Mouse (Mus musculus) lung, postnatal 0 days (tissue): ENCODE results near the gene Actn4. TPM values are rescaled to one million over a fixed set of nuclear protein-coding genes. Genes with fewer than 3 reads are reported as not detected.
A peak's percentile ranks its signal among the peaks of the same experiment; 100 is the strongest.

Experiments used
- ATAC-seq: fragments of 200-750 bp; cut with Nextera tagmentation; 2 replicates; pipeline ENCODE4 v1.8.0; 2017; ENCODE audit warnings: moderate library complexity
- DNase-seq: peaks from one replicate; pipeline ENCODE4 v3.0.0-alpha.2; 2016; ENCODE audit warnings: low spot score
- H3K27ac ChIP-seq: fragments of 300-500 bp; sonication (generic); 2 replicates; pipeline ENCODE4 v1.5.1; 2014; ENCODE audit warnings: antibody characterized with exemption, mild to moderate bottlenecking, low read length, mixed read lengths
- H3K27me3 ChIP-seq: fragments of 300-500 bp; sonication (generic); replicated peaks from 2 replicates; pipeline ENCODE4 v1.6.1; 2014; ENCODE audit warnings: low read length, mixed read lengths; ENCODE audit not compliant: insufficient read depth
- H3K36me3 ChIP-seq: fragments of 300-500 bp; sonication (generic); 2 replicates; pipeline ENCODE4 v1.6.1; 2014; ENCODE audit warnings: low read length, mixed read lengths; ENCODE audit not compliant: insufficient read depth
- H3K4me1 ChIP-seq: fragments of 300-500 bp; sonication (generic); 2 replicates; pipeline ENCODE4 v1.6.1; 2014; ENCODE audit warnings: antibody characterized with exemption, low read depth, low read length, mixed read lengths; ENCODE audit not compliant: insufficient read depth
- H3K4me2 ChIP-seq: fragments of 300-500 bp; sonication (generic); replicated peaks from 2 replicates; pipeline ENCODE4 v1.6.1; 2014; ENCODE audit warnings: low read depth, mild to moderate bottlenecking, low read length, moderate library complexity, mixed read lengths
- H3K4me3 ChIP-seq: fragments of 300-500 bp; sonication (generic); 2 replicates; pipeline ENCODE4 v1.5.1; 2014; ENCODE audit warnings: low read depth, low read length
- H3K9ac ChIP-seq: fragments of 300-500 bp; sonication (generic); replicated peaks from 2 replicates; pipeline ENCODE4 v1.6.1; 2014; ENCODE audit warnings: low read depth, mild to moderate bottlenecking
- H3K9me3 ChIP-seq: fragments of 300-500 bp; sonication (generic); 2 replicates; pipeline ENCODE4 v1.6.1; 2016; ENCODE audit warnings: low read length, mixed read lengths
- CTCF ChIP-seq: IDR thresholded peaks from 2 replicates; pipeline ENCODE4 v1.5.1; 2016; ENCODE audit warnings: antibody characterized with exemption, mild to moderate bottlenecking
- EP300 ChIP-seq: IDR thresholded peaks from 2 replicates; pipeline ENCODE4 v1.6.1; 2016; ENCODE audit warnings: antibody characterized with exemption, mild to moderate bottlenecking, control low read depth
- WGBS: fragments of 180-500 bp; shearing (Covaris S2); extraction: QIAGEN DNeasy Blood & Tissue Kit; methylation state at CpG from one replicate; pipeline ENCODE4 v1.1.7; 2014; 5-methylcytosine and 5-hydroxymethylcytosine counted together
- polyA plus RNA-seq: library from polyadenylated mRNA; unstranded; fragments of >200 nt; fragmentation: Nextera tagmentation; extraction: Ambion mirVana; gene quantifications from 2 replicates; pipeline ENCODE4 v1.2.1, GENCODE M21; 2015

Actn4 gene
- polyA plus RNA-seq, 1 experiment from 2014 or later: 202 TPM

DNA sequence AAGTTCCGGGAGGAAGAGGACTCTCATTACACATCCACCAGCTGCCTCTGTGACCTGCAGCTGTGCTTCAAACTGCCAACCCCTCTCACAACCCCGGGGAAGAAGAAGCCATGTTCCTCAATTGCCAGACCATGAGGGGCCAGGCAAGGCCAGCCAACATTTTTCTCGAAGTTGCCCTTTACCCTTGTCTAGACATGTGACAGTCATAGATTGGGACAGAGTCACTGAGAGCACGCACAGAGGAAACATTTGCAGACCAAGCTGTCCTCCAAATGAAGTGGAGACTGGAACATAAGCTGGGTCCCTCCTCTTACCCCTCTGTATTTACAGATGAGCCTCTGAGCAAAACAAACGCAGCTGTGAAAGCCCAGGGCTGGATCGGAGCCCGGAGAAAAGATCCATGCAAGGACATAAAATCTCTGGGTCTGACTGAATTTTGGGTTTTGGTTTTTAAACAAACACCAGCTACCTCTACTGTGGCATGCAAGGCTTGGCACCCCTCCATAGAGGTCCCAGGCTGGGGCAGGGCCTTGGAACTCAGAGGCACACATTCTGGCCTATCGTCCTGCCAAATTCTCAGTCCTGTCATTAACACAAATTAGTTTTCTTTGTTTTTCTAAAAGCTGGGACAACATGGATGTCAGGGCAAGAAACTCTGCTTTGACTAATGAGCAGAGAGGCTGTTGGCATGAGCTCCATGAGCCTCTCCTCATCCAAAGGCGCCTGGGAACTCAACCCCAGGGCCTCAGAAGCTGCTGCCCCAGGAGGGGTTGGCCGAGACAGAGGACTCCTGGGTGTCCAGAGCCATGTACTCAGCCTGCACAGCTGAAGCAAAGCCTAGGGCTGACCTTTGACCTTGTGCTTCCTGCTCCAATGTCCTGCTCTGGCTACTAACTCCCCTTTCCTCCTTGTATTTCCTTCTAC, 44.4 kb downstream of the Actn4 start:
- ATAC-seq (peak; percentile 81), DNase-seq (peak; percentile 88)
- Histone ChIP-seq H3K9me3 (no peaks in the 10 kb centered on the region), H3K4me3 (no peak overlapping the region), H3K27ac (peak overlapping the region; percentile 58), H3K4me2 (no peak overlapping the region), H3K27me3 (no peaks in the 10 kb centered on the region), H3K36me3 (peaks cover 28% of the 10 kb centered on the region), H3K4me1 (peaks cover 32% of the 10 kb centered on the region; the same call in 1 of the 2 replicates), H3K9ac (no peak overlapping the region)
- 46% methylated on average over 10 of the region's 10 CpGs for WGBS
- TF ChIP-seq CTCF (no peak), EP300 (no peak; the same call in 1 of the 2 replicates)

DNA sequence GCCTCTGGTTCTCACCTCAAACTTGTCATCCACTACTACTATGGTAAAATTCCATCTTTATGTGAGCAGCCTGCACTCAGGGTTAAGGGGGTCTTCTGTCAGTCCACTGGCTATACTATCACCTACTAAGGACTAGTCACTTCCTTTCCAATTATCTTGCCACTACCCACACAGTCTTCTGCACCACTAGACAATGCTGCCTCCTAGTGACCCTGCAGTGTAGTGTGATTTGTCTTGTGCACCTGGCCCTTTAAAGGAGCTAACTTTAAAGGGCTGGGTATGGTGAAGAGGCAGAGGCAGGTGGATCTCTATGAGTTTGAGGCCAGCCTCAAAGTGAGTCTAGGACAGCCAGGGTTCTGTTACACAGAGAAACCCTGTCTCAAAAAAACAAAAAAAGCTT, 45.6 kb downstream of the Actn4 start:
- DNase-seq: no peak
- TF ChIP-seq CTCF (peak; percentile 67), EP300 (no peak)
- no peak for ATAC-seq
- Histone ChIP-seq H3K4me1 (peaks cover 26% of the 10 kb centered on the region; the same call in 1 of the 2 replicates), H3K9me3 (no peaks in the 10 kb centered on the region), H3K9ac (no peak overlapping the region), H3K27ac (no peak overlapping the region), H3K4me3 (no peak overlapping the region), H3K27me3 (no peaks in the 10 kb centered on the region), H3K4me2 (no peak overlapping the region), H3K36me3 (peaks cover 40% of the 10 kb centered on the region)

GRCm38 (mm10) chr7:28913171-28913570, 49.0 kb downstream of the Actn4 start:
- H3K9me3 ChIP-seq: no peaks in the 10 kb centered on the region

GRCm38 (mm10) chr7:28911632-28912031, 50.5 kb downstream of the Actn4 start:
- no peak overlapping the region for H3K4me3 ChIP-seq
- no peaks in the 10 kb centered on the region; the same call in 1 of the 2 replicates for H3K4me1 ChIP-seq
- DNase-seq (peak; percentile 71), ATAC-seq (peak; percentile 92)
- TF ChIP-seq EP300: peak; percentile 73
- TF ChIP-seq CTCF: peak; percentile 64
- H3K9ac ChIP-seq: no peak overlapping the region
- 50% methylated on average over 4 of the region's 4 CpGs for WGBS
- H3K4me2 ChIP-seq: no peak overlapping the region
- peak overlapping the region; percentile 72 for H3K27ac ChIP-seq
- H3K36me3 ChIP-seq: peaks cover 68% of the 10 kb centered on the region
- no peaks in the 10 kb centered on the region for H3K27me3 ChIP-seq
- no peaks in the 10 kb centered on the region for H3K9me3 ChIP-seq

More at GRCm38 (mm10) chr7:28913171-28913570, 49.0 kb downstream of the Actn4 start:
- H3K9ac ChIP-seq: no peak overlapping the region
- DNase-seq: no peak
- H3K27me3 ChIP-seq: no peaks in the 10 kb centered on the region
- H3K36me3 ChIP-seq: peaks cover 60% of the 10 kb centered on the region
- no peak for ATAC-seq
- H3K4me3 ChIP-seq: no peak overlapping the region
- H3K4me2 ChIP-seq: no peak overlapping the region
- TF ChIP-seq CTCF (no peak), EP300 (no peak)
- no peak overlapping the region for H3K27ac ChIP-seq
- WGBS: 82% methylated on average over 11 of the region's 11 CpGs
- H3K4me1 ChIP-seq: peaks cover 4% of the 10 kb centered on the region; the same call in 1 of the 2 replicates

- peaks cover 63% of the 10 kb centered on the region for H3K36me3 ChIP-seq
- no peak overlapping the region for H3K4me3 ChIP-seq
- no peak for ATAC-seq
- no peak overlapping the region for H3K4me2 ChIP-seq
- no peak for DNase-seq
- no peaks in the 10 kb centered on the region for H3K27me3 ChIP-seq
- WGBS: 83% methylated on average over 5 of the region's 5 CpGs
- no peak overlapping the region for H3K9ac ChIP-seq
- no peak for TF ChIP-seq EP300
- TF ChIP-seq CTCF: no peak
- no peaks in the 10 kb centered on the region; the same call in 1 of the 2 replicates for H3K4me1 ChIP-seq
- H3K27ac ChIP-seq: no peak overlapping the region
- H3K9me3 ChIP-seq: no peaks in the 10 kb centered on the region
These were observed 54.9 kb downstream of the Actn4 start for GRCm38 (mm10) chr7:28907195-28907594.

GRCm38 (mm10) chr7:28903778-28904177, 58.4 kb downstream of the Actn4 start:
- Histone ChIP-seq H3K36me3 (peaks cover 57% of the 10 kb centered on the region), H3K9me3 (no peaks in the 10 kb centered on the region), H3K4me3 (no peak overlapping the region), H3K27ac (no peak overlapping the region), H3K27me3 (no peaks in the 10 kb centered on the region), H3K9ac (no peak overlapping the region), H3K4me1 (no peaks in the 10 kb centered on the region), H3K4me2 (no peak overlapping the region)
- ATAC-seq (peak; percentile 51), DNase-seq (no peak)
- TF ChIP-seq CTCF: no peak
- TF ChIP-seq EP300: no peak
- WGBS: 70% methylated on average over 10 of the region's 10 CpGs
